Mouse (Mus musculus) embryonic facial prominence, embryonic 12.5 days (tissue): ENCODE measurements around the gene Tgfbr2. TPM values are rescaled to one million over a fixed set of nuclear protein-coding genes. Genes with fewer than 3 reads are reported as not detected.
A peak's percentile ranks its signal among the peaks of the same experiment; 100 is the strongest.

Experiments used
- ATAC-seq: fragments of 200-750 bp; cut with Nextera tagmentation; 2 replicates; pipeline ENCODE4 v1.8.0; 2017; ENCODE audit not compliant: insufficient number of reproducible peaks, insufficient read depth, low FRiP score, low TSS enrichment
- H3K27ac ChIP-seq: fragments of 300-500 bp; sonication (generic); 2 replicates; pipeline ENCODE4 v1.5.1; 2016; ENCODE audit warnings: mild to moderate bottlenecking
- H3K27me3 ChIP-seq: fragments of 300-500 bp; sonication (generic); 2 replicates; pipeline ENCODE4 v1.6.1; 2016; ENCODE audit warnings: mild to moderate bottlenecking, moderate library complexity
- H3K36me3 ChIP-seq: fragments of 300-500 bp; sonication (generic); 2 replicates; pipeline ENCODE4 v1.6.1; 2016; ENCODE audit warnings: mild to moderate bottlenecking
- H3K4me1 ChIP-seq: fragments of 300-500 bp; sonication (generic); 2 replicates; pipeline ENCODE4 v1.6.1; 2016
- H3K4me2 ChIP-seq: fragments of 300-500 bp; sonication (generic); replicated peaks from 2 replicates; pipeline ENCODE4 v1.6.1; 2016; ENCODE audit warnings: mild to moderate bottlenecking, moderate library complexity
- H3K4me3 ChIP-seq: fragments of 300-500 bp; sonication (generic); 2 replicates; pipeline ENCODE4 v1.5.1; 2016; ENCODE audit warnings: mild to moderate bottlenecking
- H3K9ac ChIP-seq: fragments of 300-500 bp; sonication (generic); 2 replicates; pipeline ENCODE4 v1.6.1; 2016; ENCODE audit warnings: mild to moderate bottlenecking, moderate library complexity
- H3K9me3 ChIP-seq: fragments of 300-500 bp; sonication (generic); 2 replicates; pipeline ENCODE4 v1.6.1; 2016; ENCODE audit warnings: mild to moderate bottlenecking, moderate library complexity
- WGBS: fragments of 180-500 bp; shearing (Covaris S2); methylation state at CpG from one replicate; pipeline ENCODE4 v1.1.7; 2016; 5-methylcytosine and 5-hydroxymethylcytosine counted together
- polyA plus RNA-seq: library from polyadenylated mRNA; unstranded; fragments of >200 nt; fragmentation: Nextera tagmentation; extraction: Ambion mirVana; gene quantifications from 2 replicates; pipeline ENCODE4 v1.2.1, GENCODE M21; 2016

The Tgfbr2 gene
- 27.4 and 28.7 TPM in 2 replicates for polyA plus RNA-seq

GRCm38 (mm10) chr9:116174481-116175461, at the start of gene Tgfbr2:
Gene Tgfbr2 (minus strand): TSS chr9:116175360.
- Histone ChIP-seq H3K9ac (peak within 1 kb of the TSS; percentile 87), H3K36me3 (no peaks in the 10 kb centered on the region), H3K4me3 (peak within 1 kb of the TSS; percentile 83), H3K4me2 (peak within 1 kb of the TSS; percentile 61), H3K27ac (peak within 1 kb of the TSS; percentile 93), H3K27me3 (no peaks in the 10 kb centered on the region), H3K4me1 (peaks cover 24% of the 10 kb centered on the region), H3K9me3 (no peaks in the 10 kb centered on the region)
- WGBS: under 1% methylated on average over 90 of the region's 90 CpGs
- peak; percentile 72 for ATAC-seq

- H3K9me3 ChIP-seq: no peaks in the 10 kb centered on the region
- H3K27ac ChIP-seq: no peak overlapping the region
- H3K4me1 ChIP-seq: peaks cover 21% of the 10 kb centered on the region
- no peak overlapping the region for H3K9ac ChIP-seq
- no peak overlapping the region for H3K4me2 ChIP-seq
- no peaks in the 10 kb centered on the region for H3K27me3 ChIP-seq
- no peak overlapping the region for H3K4me3 ChIP-seq
- H3K36me3 ChIP-seq: no peaks in the 10 kb centered on the region
- 75% methylated on average over 6 of the region's 6 CpGs for WGBS
- ATAC-seq: no peak
These were observed 48.2 kb upstream of the Tgfbr2 start for GRCm38 (mm10) chr9:116223368-116223767.

GRCm38 (mm10) chr9:116222643-116223042, 47.5 kb upstream of the Tgfbr2 start:
- H3K27me3 ChIP-seq: no peaks in the 10 kb centered on the region
- H3K36me3 ChIP-seq: no peaks in the 10 kb centered on the region
- no peak overlapping the region for H3K4me3 ChIP-seq
- H3K4me1 ChIP-seq: peaks cover 22% of the 10 kb centered on the region
- no peaks in the 10 kb centered on the region for H3K9me3 ChIP-seq
- 86% methylated on average over 5 of the region's 5 CpGs for WGBS
- no peak overlapping the region for H3K9ac ChIP-seq
- H3K27ac ChIP-seq: no peak overlapping the region
- no peak overlapping the region for H3K4me2 ChIP-seq
- no peak for ATAC-seq

DNA sequence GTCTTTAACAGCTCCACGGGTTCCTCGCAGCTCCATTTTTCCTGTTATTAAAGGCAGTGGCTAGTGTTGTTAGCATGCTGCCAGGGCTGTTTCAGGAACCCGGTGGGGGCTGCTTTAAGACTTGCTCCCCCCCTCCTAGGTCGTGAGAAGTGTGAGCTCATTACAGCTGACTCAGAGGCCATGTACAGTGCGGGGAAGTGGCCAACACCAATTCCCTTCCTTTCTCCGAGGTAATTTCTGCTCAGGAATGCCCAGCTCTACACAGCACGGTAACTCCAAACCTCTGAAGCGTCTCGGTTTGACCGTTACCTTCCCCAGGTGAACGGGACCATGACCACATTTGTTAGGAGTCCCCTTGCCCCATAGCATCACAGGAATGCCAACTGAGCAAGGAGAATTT, 46.8 kb upstream of the Tgfbr2 start:
- Histone ChIP-seq H3K9me3 (no peaks in the 10 kb centered on the region), H3K27me3 (no peaks in the 10 kb centered on the region), H3K27ac (no peak overlapping the region), H3K36me3 (no peaks in the 10 kb centered on the region), H3K4me3 (no peak overlapping the region), H3K4me2 (no peak overlapping the region), H3K4me1 (peaks cover 21% of the 10 kb centered on the region), H3K9ac (no peak overlapping the region)
- 69% methylated on average over 11 of the region's 11 CpGs for WGBS
- no peak for ATAC-seq

DNA sequence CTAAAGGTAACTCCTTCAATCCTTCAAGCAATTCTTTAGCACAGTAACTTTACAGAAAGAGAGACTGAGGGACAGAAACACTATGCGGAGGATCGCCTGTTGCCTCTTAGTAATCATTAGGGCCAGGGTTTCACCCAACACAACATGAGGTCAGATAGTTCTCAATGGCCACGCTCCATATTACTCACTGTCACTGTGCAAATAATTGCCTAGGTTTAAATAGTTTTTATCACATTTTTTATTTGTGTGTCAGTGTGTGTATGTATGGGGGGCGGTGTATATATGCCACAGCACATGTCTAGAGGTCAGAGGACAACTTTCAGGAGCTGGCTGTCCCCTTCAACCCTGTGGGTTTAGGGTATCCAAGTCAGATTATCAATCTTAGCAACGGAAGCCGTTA, 46.4 kb upstream of the Tgfbr2 start:
- Histone ChIP-seq H3K27ac (no peak overlapping the region), H3K4me2 (no peak overlapping the region)
- WGBS: 88% methylated on average over 6 of the region's 6 CpGs

DNA sequence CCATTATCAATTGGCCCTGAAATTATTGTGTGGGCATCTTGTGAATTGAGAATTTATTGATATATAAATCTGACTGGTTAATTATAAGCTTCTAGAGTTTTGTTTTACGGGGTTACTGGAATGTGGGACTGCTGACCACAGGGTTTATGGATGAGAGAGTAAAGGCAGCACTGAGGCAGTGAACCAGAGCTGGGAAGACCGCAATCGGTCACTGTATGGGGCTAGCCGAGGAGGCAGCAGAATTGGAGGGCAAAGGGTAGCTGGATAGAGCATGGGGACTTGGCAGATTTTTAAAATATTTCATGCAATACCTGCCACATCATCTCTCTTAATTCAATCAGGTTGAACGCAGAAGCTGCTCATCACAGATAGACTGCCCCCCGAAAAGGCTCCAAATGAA, 45.5 kb upstream of the Tgfbr2 start:
- peaks cover 21% of the 10 kb centered on the region for H3K4me1 ChIP-seq
- no peaks in the 10 kb centered on the region for H3K27me3 ChIP-seq
- no peaks in the 10 kb centered on the region for H3K9me3 ChIP-seq
- no peaks in the 10 kb centered on the region for H3K36me3 ChIP-seq
- H3K9ac ChIP-seq: no peak overlapping the region
- 0 out of 2 replicates have a peak overlapping the region, but pooled peaks have one; percentile 30 for H3K27ac ChIP-seq
- no peak for ATAC-seq
- H3K4me2 ChIP-seq: no peak overlapping the region
- H3K4me3 ChIP-seq: no peak overlapping the region
- 93% methylated on average over 6 of the region's 6 CpGs for WGBS

More for the DNA sequence above, 46.4 kb upstream of the Tgfbr2 start:
- no peaks in the 10 kb centered on the region for H3K36me3 ChIP-seq
- no peak overlapping the region for H3K9ac ChIP-seq
- H3K27me3 ChIP-seq: no peaks in the 10 kb centered on the region
- peaks cover 21% of the 10 kb centered on the region for H3K4me1 ChIP-seq
- H3K9me3 ChIP-seq: no peaks in the 10 kb centered on the region
- no peak for ATAC-seq
- no peak overlapping the region for H3K4me3 ChIP-seq

GRCm38 (mm10) chr9:116220159-116220515, 45.0 kb upstream of the Tgfbr2 start:
- peak overlapping the region; percentile 86 for H3K27ac ChIP-seq

DNA sequence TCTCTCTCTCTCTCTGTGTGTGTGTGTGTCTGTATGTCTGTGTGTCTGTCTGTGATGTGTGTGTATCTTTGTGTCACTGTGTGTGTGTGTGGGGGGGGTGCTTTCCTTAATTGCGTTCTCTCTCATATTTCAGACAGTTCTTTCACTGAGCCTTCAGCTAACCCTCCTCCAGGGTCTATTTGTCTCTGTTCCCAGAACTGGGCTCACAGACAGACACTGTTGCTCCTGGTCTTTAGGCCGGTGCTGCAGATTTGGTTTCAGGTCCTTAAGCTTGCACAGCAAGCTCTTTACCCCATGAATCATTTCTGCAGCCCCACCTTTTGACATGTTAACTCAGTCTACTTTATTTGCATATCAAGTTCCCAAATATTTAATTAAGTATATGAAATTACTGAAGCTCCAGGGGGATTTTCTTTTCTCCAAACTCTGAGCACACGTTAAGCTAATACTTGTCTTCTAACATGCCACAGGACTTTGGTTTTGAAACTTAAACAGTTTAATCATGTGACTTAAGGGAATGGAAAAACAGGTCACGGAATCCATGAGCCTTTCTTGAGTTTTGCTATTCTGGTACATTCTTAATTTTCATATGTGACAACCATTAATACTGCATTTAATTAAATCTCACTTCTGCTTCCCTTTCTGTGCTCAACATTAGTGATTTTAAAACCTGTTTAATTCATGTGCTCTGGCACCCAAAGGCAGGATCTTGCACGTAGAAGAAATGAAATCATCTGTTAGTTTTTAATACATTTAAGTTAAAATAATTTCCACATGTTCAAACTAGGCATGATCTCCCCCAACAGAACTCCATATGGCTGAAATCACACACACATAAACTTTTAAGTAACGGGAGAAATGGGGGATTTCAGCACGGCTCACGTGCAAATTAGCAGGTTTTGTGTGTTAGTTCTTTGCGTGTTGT, 44.3 kb upstream of the Tgfbr2 start:
- ATAC-seq: peak; percentile 61; the same call in 1 of the 2 replicates
- H3K4me2 ChIP-seq: no peak overlapping the region

More at GRCm38 (mm10) chr9:116220159-116220515, 45.0 kb upstream of the Tgfbr2 start:
- peaks cover 21% of the 10 kb centered on the region for H3K4me1 ChIP-seq
- no peak overlapping the region for H3K4me3 ChIP-seq
- no peaks in the 10 kb centered on the region for H3K9me3 ChIP-seq
- H3K4me2 ChIP-seq: no peak overlapping the region
- ATAC-seq: no peak
- H3K9ac ChIP-seq: no peak overlapping the region
- WGBS: 76% methylated on average over 4 of the region's 4 CpGs
- no peaks in the 10 kb centered on the region for H3K36me3 ChIP-seq
- H3K27me3 ChIP-seq: no peaks in the 10 kb centered on the region

GRCm38 (mm10) chr9:116218780-116219179, 43.6 kb upstream of the Tgfbr2 start:
- ATAC-seq: peak; percentile 61
- H3K9ac ChIP-seq: no peak overlapping the region
- H3K4me2 ChIP-seq: no peak overlapping the region
- no peak overlapping the region for H3K4me3 ChIP-seq
- H3K36me3 ChIP-seq: no peaks in the 10 kb centered on the region
- WGBS: 19% methylated on average over 4 of the region's 4 CpGs
- no peaks in the 10 kb centered on the region for H3K27me3 ChIP-seq
- H3K4me1 ChIP-seq: peaks cover 21% of the 10 kb centered on the region
- H3K27ac ChIP-seq: peak overlapping the region; percentile 86
- no peaks in the 10 kb centered on the region for H3K9me3 ChIP-seq

More for the DNA sequence above, 44.3 kb upstream of the Tgfbr2 start:
- no peaks in the 10 kb centered on the region for H3K27me3 ChIP-seq
- H3K36me3 ChIP-seq: no peaks in the 10 kb centered on the region
- no peaks in the 10 kb centered on the region for H3K9me3 ChIP-seq
- H3K4me1 ChIP-seq: peaks cover 21% of the 10 kb centered on the region
- H3K4me3 ChIP-seq: no peak overlapping the region
- H3K9ac ChIP-seq: no peak overlapping the region
- 34% methylated on average over 9 of the region's 9 CpGs for WGBS
- H3K27ac ChIP-seq: peak overlapping the region; percentile 86

DNA sequence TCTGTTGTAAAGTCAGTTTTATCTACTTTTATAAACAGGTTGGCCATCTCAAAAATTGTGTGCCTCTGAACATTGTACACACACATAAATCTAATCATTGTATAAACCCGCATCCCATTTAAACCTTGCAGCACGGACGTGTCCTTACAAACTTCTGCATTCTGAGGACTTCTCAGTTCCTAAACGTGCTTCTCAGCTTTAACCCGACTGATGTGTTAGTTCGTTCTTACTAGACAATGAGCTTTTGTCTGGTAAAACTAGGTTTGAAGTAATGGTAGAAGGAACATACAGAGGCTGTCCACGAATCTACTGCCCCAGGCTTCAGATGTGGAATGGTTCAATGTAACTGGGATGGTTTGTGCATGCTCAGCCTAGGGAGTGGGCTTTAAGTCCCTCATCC, 41.9 kb upstream of the Tgfbr2 start:
- Histone ChIP-seq H3K4me1 (peaks cover 23% of the 10 kb centered on the region), H3K27ac (no peak overlapping the region), H3K36me3 (no peaks in the 10 kb centered on the region), H3K27me3 (no peaks in the 10 kb centered on the region), H3K4me3 (no peak overlapping the region), H3K9ac (no peak overlapping the region), H3K4me2 (no peak overlapping the region), H3K9me3 (no peaks in the 10 kb centered on the region)
- no peak for ATAC-seq
- WGBS: 77% methylated on average over 7 of the region's 7 CpGs

DNA sequence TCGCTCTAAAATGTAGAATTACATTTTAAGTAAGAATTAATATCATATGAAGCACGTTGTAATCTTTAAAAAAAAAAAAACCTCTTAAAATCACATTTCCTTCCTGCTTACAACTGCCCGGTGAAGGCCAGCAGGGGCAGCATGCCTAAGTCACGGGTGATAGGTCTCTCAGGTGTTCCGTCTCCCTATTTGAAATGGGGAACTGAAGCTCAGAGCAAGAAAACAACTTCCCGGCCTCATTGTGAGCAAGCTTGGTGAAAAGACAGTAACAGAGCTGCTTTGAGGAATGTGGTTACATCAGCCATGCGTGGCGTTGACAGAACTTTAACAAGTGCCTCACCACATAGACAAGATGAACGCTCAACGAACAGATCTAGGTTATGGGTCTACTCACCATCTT, 41.5 kb upstream of the Tgfbr2 start:
- 86% methylated on average over 10 of the region's 10 CpGs for WGBS
- no peak for ATAC-seq

More for the DNA sequence above, 41.5 kb upstream of the Tgfbr2 start:
- Histone ChIP-seq H3K4me2 (no peak overlapping the region), H3K4me1 (peaks cover 24% of the 10 kb centered on the region), H3K27ac (no peak overlapping the region), H3K9ac (no peak overlapping the region), H3K9me3 (no peaks in the 10 kb centered on the region), H3K27me3 (no peaks in the 10 kb centered on the region), H3K4me3 (no peak overlapping the region), H3K36me3 (no peaks in the 10 kb centered on the region)
